Comparison of ENCODE assay signal across 7 mouse cellular contexts in the genomic region with DNA sequence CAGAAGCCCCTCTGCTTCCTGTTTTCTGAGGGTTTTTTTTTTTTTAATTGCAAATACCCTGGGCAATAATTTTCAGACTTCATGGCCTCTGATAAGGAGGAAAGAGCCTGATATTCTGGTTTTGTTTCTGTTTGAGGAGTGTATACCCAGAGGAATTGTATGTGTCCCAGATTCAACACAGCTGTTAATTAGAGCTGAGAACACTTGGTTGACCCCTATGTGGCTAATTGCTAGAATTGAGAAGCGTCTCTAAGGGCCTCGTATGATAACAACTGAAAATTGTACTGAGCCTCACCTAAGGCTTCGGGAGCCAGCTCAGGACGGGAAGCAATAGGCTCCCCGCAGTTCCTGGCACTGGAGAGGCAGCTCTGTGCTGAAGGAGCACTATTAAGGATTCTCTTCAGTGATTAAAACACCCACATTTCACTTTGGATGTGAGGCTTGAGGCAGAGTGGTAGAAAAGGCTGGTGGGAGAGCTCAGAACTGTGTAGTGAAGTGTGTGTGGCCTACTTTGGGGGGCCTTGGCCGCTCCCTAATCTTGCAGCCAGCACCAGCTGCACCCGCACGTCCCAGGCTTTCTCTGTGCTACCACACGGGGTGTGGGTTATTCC. TPM values are rescaled to one million over a fixed set of nuclear protein-coding genes. Genes with fewer than 3 reads are reported as not detected.
DNase-seq lines count a peak whose midpoint lies in the region; ATAC-seq and TF ChIP-seq lines count a peak whose summit lies in the region.

No protein-coding gene starts in this region.

- DNase-seq in lung, embryonic 14.5 days = peak; percentile 43
- DNase-seq in lung, postnatal 14 days = no peak
- DNase-seq in right cerebral cortex, postnatal 4 days = no peak
- no peak for DNase-seq in testis, postnatal 14 days (ENCODE audit: low spot score)

- peak; percentile 36; the same call in 1 of the 2 replicates for ATAC-seq in lung, embryonic 14.5 days (ENCODE audit: insufficient read depth)
- ATAC-seq in forebrain, embryonic 15.5 days (replicated peaks) = peak; percentile 69
- no peak for ATAC-seq in intestine, postnatal 0 days
- ATAC-seq in stomach, embryonic 16.5 days (ENCODE audit: insufficient read depth, low FRiP score) = no peak

- no peaks in the 10 kb centered on the region for H3K27me3 ChIP-seq in lung, embryonic 14.5 days (ENCODE audit: insufficient read depth, low read length)
- no peaks in the 10 kb centered on the region for H3K27me3 ChIP-seq in forebrain, embryonic 15.5 days
- H3K27me3 ChIP-seq in intestine, postnatal 0 days (replicated peaks; ENCODE audit: control insufficient read depth, insufficient read depth, low read length) = no peaks in the 10 kb centered on the region
- H3K27me3 ChIP-seq in stomach, embryonic 16.5 days (ENCODE audit: control insufficient read depth, insufficient read depth, low read length) = no peaks in the 10 kb centered on the region

- H3K4me1 ChIP-seq in lung, embryonic 14.5 days (ENCODE audit: insufficient read depth) = no peaks in the 10 kb centered on the region
- H3K4me1 ChIP-seq in forebrain, embryonic 15.5 days = peaks cover 30% of the 10 kb centered on the region
- H3K4me1 ChIP-seq in intestine, postnatal 0 days (replicated peaks; ENCODE audit: control insufficient read depth, insufficient read depth, low read length) = no peaks in the 10 kb centered on the region; the same call in 1 of the 2 replicates
- H3K4me1 ChIP-seq in stomach, embryonic 16.5 days (ENCODE audit: control insufficient read depth, insufficient read depth, low read length) = peaks cover 16% of the 10 kb centered on the region

- H3K9ac ChIP-seq in lung, embryonic 14.5 days = no peak overlapping the region
- H3K9ac ChIP-seq in forebrain, embryonic 15.5 days (replicated peaks) = no peak overlapping the region; the same call in 1 of the 2 replicates
- no peak overlapping the region for H3K9ac ChIP-seq in intestine, postnatal 0 days (ENCODE audit: low read depth, low read length)
- H3K9ac ChIP-seq in stomach, embryonic 16.5 days (ENCODE audit: low read length) = no peak overlapping the region

- 32% methylated on average over 9 of the region's 9 CpGs for WGBS in lung, embryonic 14.5 days
- 10% methylated on average over 9 of the region's 9 CpGs for WGBS in forebrain, embryonic 15.5 days
- WGBS in intestine, postnatal 0 days = 42% methylated on average over 9 of the region's 9 CpGs
- WGBS in stomach, embryonic 16.5 days = 51% methylated on average over 9 of the region's 9 CpGs

- H3K9me3 ChIP-seq in lung, embryonic 14.5 days (ENCODE audit: low read depth, low read length) = no peaks in the 10 kb centered on the region
- no peaks in the 10 kb centered on the region for H3K9me3 ChIP-seq in forebrain, embryonic 15.5 days
- H3K9me3 ChIP-seq in intestine, postnatal 0 days (ENCODE audit: control insufficient read depth) = no peaks in the 10 kb centered on the region
- no peaks in the 10 kb centered on the region for H3K9me3 ChIP-seq in stomach, embryonic 16.5 days (replicated peaks; ENCODE audit: control insufficient read depth, low read length)

- H3K27ac ChIP-seq in lung, embryonic 14.5 days (ENCODE audit: low read depth) = peak overlapping the region; percentile 68
- H3K27ac ChIP-seq in forebrain, embryonic 15.5 days (replicated peaks) = peak overlapping the region; percentile 81
- H3K27ac ChIP-seq in intestine, postnatal 0 days (ENCODE audit: low read depth, low read length) = no peak overlapping the region
- peak overlapping the region; percentile 68; the same call in 1 of the 2 replicates for H3K27ac ChIP-seq in stomach, embryonic 16.5 days (ENCODE audit: low read length)

- H3K36me3 ChIP-seq in lung, embryonic 14.5 days (ENCODE audit: insufficient read depth) = no peaks in the 10 kb centered on the region
- no peaks in the 10 kb centered on the region for H3K36me3 ChIP-seq in forebrain, embryonic 15.5 days
- no peaks in the 10 kb centered on the region for H3K36me3 ChIP-seq in intestine, postnatal 0 days (ENCODE audit: control insufficient read depth, insufficient read depth)
- H3K36me3 ChIP-seq in stomach, embryonic 16.5 days (ENCODE audit: control insufficient read depth, insufficient read depth, low read length) = no peaks in the 10 kb centered on the region

- H3K4me2 ChIP-seq in lung, embryonic 14.5 days = no peak overlapping the region; the same call in 1 of the 2 replicates
- H3K4me2 ChIP-seq in forebrain, embryonic 15.5 days (replicated peaks) = peak overlapping the region; percentile 27
- peak overlapping the region; percentile 48; the same call in 1 of the 2 replicates for H3K4me2 ChIP-seq in intestine, postnatal 0 days (replicated peaks; ENCODE audit: low read depth)
- peak overlapping the region; percentile 18; the same call in 1 of the 2 replicates for H3K4me2 ChIP-seq in stomach, embryonic 16.5 days (ENCODE audit: low read depth, low read length)

- no peak overlapping the region for H3K4me3 ChIP-seq in lung, embryonic 14.5 days (ENCODE audit: low read depth, low read length)
- no peak overlapping the region for H3K4me3 ChIP-seq in forebrain, embryonic 15.5 days
- H3K4me3 ChIP-seq in intestine, postnatal 0 days (ENCODE audit: low read depth, low read length) = no peak overlapping the region
- no peak overlapping the region for H3K4me3 ChIP-seq in stomach, embryonic 16.5 days (replicated peaks; ENCODE audit: low read length)

- no peak for TF ChIP-seq CTCF in lung, embryonic 14.5 days (IDR thresholded peaks at IDR 0.05; ENCODE audit: low read depth)
- no peak for TF ChIP-seq CTCF in intestine, postnatal 0 days (IDR thresholded peaks at IDR 0.05; ENCODE audit: low read depth)

RNA-seq across cellular contexts. Expression of gene Ncoa1, which starts 46.8 kb away (rescaled TPM):
- polyA plus RNA-seq in lung, embryonic 14.5 days (2014; fragmentation: Nextera tagmentation; extraction: Ambion mirVana) = 11.4 and 13.1 TPM in 2 replicates
- 20.9 and 22.8 TPM in 2 replicates for polyA plus RNA-seq in forebrain, embryonic 15.5 days (2015; fragmentation: Nextera tagmentation; extraction: Ambion mirVana)
- polyA plus RNA-seq in intestine, postnatal 0 days (2015; fragmentation: Nextera tagmentation; extraction: Ambion mirVana) = 6.0 and 6.6 TPM in 2 replicates
- 5.3 and 5.6 TPM in 2 replicates for polyA plus RNA-seq in stomach, embryonic 16.5 days (2015; fragmentation: Nextera tagmentation; extraction: Ambion mirVana)

Comparison
In these comparisons a context has a peak if more than half of its experiments do, and no peak if none do; other contexts are left out.
1. ATAC-seq: peak in lung, embryonic 14.5 days (single experiment) and forebrain, embryonic 15.5 days (single experiment); none in intestine, postnatal 0 days (single experiment) and stomach, embryonic 16.5 days (single experiment).